Mouse (Mus musculus): ENCODE measurements around the gene Hmgn1. TPM values are rescaled to one million over a fixed set of nuclear protein-coding genes. Genes with fewer than 3 reads are reported as not detected.
"Not testable (repeated sequence)": the region's sequence is repeated elsewhere in the genome, so short reads cannot be mapped to it uniquely, and the experiment has no call there.

Hmgn1 gene
- total RNA-seq, 2 experiments from 2014 or later, result 53.3 to 71.5 TPM

GRCm38 (mm10) chr16:96127288-96127656 is 257 bp downstream of the Hmgn1 start:
- ATAC-seq (ENCODE audit: poor library complexity, severe bottlenecking), result peak; percentile 19

GRCm38 (mm10) chr16:96126684-96127171 is 801 bp downstream of the Hmgn1 start:
- ATAC-seq (ENCODE audit: poor library complexity, severe bottlenecking), result no peak

GRCm38 (mm10) chr16:96120022-96120623 is 7.4 kb downstream of the Hmgn1 start:
- ATAC-seq (ENCODE audit: poor library complexity, severe bottlenecking), result no peak

GRCm38 (mm10) chr16:96114729-96115128 is 12.8 kb downstream of the Hmgn1 start:
- ATAC-seq (ENCODE audit: poor library complexity, severe bottlenecking), result 0 out of 2 replicates have a peak, but pooled peaks have one; percentile 31

- no peak for ATAC-seq (ENCODE audit: poor library complexity, severe bottlenecking)
Measured at GRCm38 (mm10) chr16:96112769-96113168, 14.8 kb downstream of the Hmgn1 start.

- peak; percentile 88 for ATAC-seq (ENCODE audit: poor library complexity, severe bottlenecking)
Measured at GRCm38 (mm10) chr16:96110655-96111345, 16.7 kb downstream of the Hmgn1 start.

- ATAC-seq (ENCODE audit: poor library complexity, severe bottlenecking), result no peak
Measured at GRCm38 (mm10) chr16:96109673-96110072, 17.9 kb downstream of the Hmgn1 start.

- ATAC-seq (ENCODE audit: poor library complexity, severe bottlenecking), result peak; percentile 64
Measured at GRCm38 (mm10) chr16:96103036-96103435, 24.5 kb downstream of the Hmgn1 start.

- ATAC-seq (ENCODE audit: poor library complexity, severe bottlenecking), result not testable (repeated sequence)
Measured at GRCm38 (mm10) chr16:96097811-96098210, 29.7 kb downstream of the Hmgn1 start.

- ATAC-seq (ENCODE audit: poor library complexity, severe bottlenecking), result no peak
Measured at GRCm38 (mm10) chr16:96095966-96096365, 31.6 kb downstream of the Hmgn1 start.

- no peak for ATAC-seq (ENCODE audit: poor library complexity, severe bottlenecking)
Measured at GRCm38 (mm10) chr16:96091515-96092504, 35.7 kb downstream of the Hmgn1 start.

GRCm38 (mm10) chr16:96088120-96088519 is 39.4 kb downstream of the Hmgn1 start:
- ATAC-seq (ENCODE audit: poor library complexity, severe bottlenecking), result no peak

GRCm38 (mm10) chr16:96087436-96087835 is 40.1 kb downstream of the Hmgn1 start:
- ATAC-seq (ENCODE audit: poor library complexity, severe bottlenecking), result no peak

- ATAC-seq (ENCODE audit: poor library complexity, severe bottlenecking), result peak; percentile 27
Measured at GRCm38 (mm10) chr16:96087001-96087400, 40.5 kb downstream of the Hmgn1 start.

GRCm38 (mm10) chr16:96085597-96085996 is 41.9 kb downstream of the Hmgn1 start:
- ATAC-seq (ENCODE audit: poor library complexity, severe bottlenecking), result no peak

GRCm38 (mm10) chr16:96083179-96083646 is 44.3 kb downstream of the Hmgn1 start:
- no peak for ATAC-seq (ENCODE audit: poor library complexity, severe bottlenecking)

GRCm38 (mm10) chr16:96082301-96083178 is 45.0 kb downstream of the Hmgn1 start, which contains the start of gene Brwd1:
TSS of gene Brwd1 (minus strand) at chr16:96082526.
- ATAC-seq (ENCODE audit: poor library complexity, severe bottlenecking), result peak; percentile 67

GRCm38 (mm10) chr16:96081742-96082241 is 45.7 kb downstream of the Hmgn1 start:
- ATAC-seq (ENCODE audit: poor library complexity, severe bottlenecking), result no peak

- peak; percentile 70 for ATAC-seq (ENCODE audit: poor library complexity, severe bottlenecking)
Measured at GRCm38 (mm10) chr16:96081331-96081730, 46.2 kb downstream of the Hmgn1 start.

- no peak for ATAC-seq (ENCODE audit: poor library complexity, severe bottlenecking)
Measured at GRCm38 (mm10) chr16:96080524-96080923, 47.0 kb downstream of the Hmgn1 start.
